Mouse (Mus musculus) intestine, postnatal 0 days (tissue): ENCODE measurements around the gene Tifa. TPM values are rescaled to one million over a fixed set of nuclear protein-coding genes. Genes with fewer than 3 reads are reported as not detected.

Experiments
- ATAC-seq: fragments of 200-750 bp; cut with Nextera tagmentation; 2 replicates; pipeline ENCODE4 v1.8.0; 2017; ENCODE audit warnings: mild to moderate bottlenecking, moderate TSS enrichment, moderate library complexity
- H3K27ac ChIP-seq: fragments of 300-500 bp; sonication (generic); 2 replicates; pipeline ENCODE4 v1.5.1; 2014; ENCODE audit warnings: mild to moderate bottlenecking, low read depth, low read length, moderate library complexity
- H3K27me3 ChIP-seq: fragments of 300-500 bp; sonication (generic); replicated peaks from 2 replicates; pipeline ENCODE4 v1.6.1; 2014; ENCODE audit warnings: low read length, mixed read lengths; ENCODE audit not compliant: control insufficient read depth, insufficient read depth
- H3K36me3 ChIP-seq: fragments of 300-500 bp; sonication (generic); 2 replicates; pipeline ENCODE4 v1.6.1; 2014; ENCODE audit warnings: mild to moderate bottlenecking, moderate library complexity; ENCODE audit not compliant: control insufficient read depth, insufficient read depth
- H3K4me1 ChIP-seq: fragments of 300-500 bp; sonication (generic); replicated peaks from 2 replicates; pipeline ENCODE4 v1.6.1; 2014; ENCODE audit warnings: antibody characterized with exemption, low read length, mixed read lengths; ENCODE audit not compliant: control insufficient read depth, insufficient read depth
- H3K4me2 ChIP-seq: fragments of 300-500 bp; sonication (generic); replicated peaks from 2 replicates; pipeline ENCODE4 v1.6.1; 2014; ENCODE audit warnings: low read depth, mild to moderate bottlenecking, moderate library complexity
- H3K4me3 ChIP-seq: fragments of 300-500 bp; sonication (generic); 2 replicates; pipeline ENCODE4 v1.5.1; 2014; ENCODE audit warnings: low read depth, low read length
- H3K9ac ChIP-seq: fragments of 300-500 bp; sonication (generic); 2 replicates; pipeline ENCODE4 v1.6.1; 2014; ENCODE audit warnings: mild to moderate bottlenecking, low read depth, low read length
- H3K9me3 ChIP-seq: fragments of 300-500 bp; sonication (generic); 2 replicates; pipeline ENCODE4 v1.6.1; 2016; ENCODE audit warnings: mixed run types; ENCODE audit not compliant: control insufficient read depth
- CTCF ChIP-seq: sonication (generic); IDR thresholded peaks from 2 replicates; pipeline ENCODE4 v1.5.1; 2016; ENCODE audit warnings: low read depth, mild to moderate bottlenecking, control low read depth, antibody characterized with exemption, moderate library complexity
- WGBS: fragments of 180-500 bp; shearing (Covaris S2); extraction: QIAGEN DNeasy Blood & Tissue Kit; methylation state at CpG from one replicate; pipeline ENCODE4 v1.1.7; 2014; 5-methylcytosine and 5-hydroxymethylcytosine counted together
- polyA plus RNA-seq: library from polyadenylated mRNA; unstranded; fragments of >200 nt; fragmentation: Nextera tagmentation; extraction: Ambion mirVana; gene quantifications from 2 replicates; pipeline ENCODE4 v1.2.1, GENCODE M21; 2015

The Tifa gene
- polyA plus RNA-seq, 1 experiment from 2014 or later: 63.0 TPM

GRCm38 (mm10) chr3:127827123-127827522 lies 37.5 kb downstream of the Tifa start:
- WGBS: 16% methylated on average over 7 of the region's 7 CpGs
- TF ChIP-seq CTCF: no peak
- Histone ChIP-seq H3K4me1 (peaks cover 5% of the 10 kb centered on the region; the same call in 1 of the 2 replicates), H3K9ac (no peak overlapping the region), H3K27ac (peak overlapping the region; percentile 17), H3K27me3 (no peaks in the 10 kb centered on the region), H3K4me2 (peak overlapping the region; percentile 3; the same call in 1 of the 2 replicates), H3K36me3 (peaks cover 3% of the 10 kb centered on the region; the same call in 1 of the 2 replicates), H3K9me3 (no peaks in the 10 kb centered on the region), H3K4me3 (no peak overlapping the region)
- peak; percentile 81 for ATAC-seq

DNA sequence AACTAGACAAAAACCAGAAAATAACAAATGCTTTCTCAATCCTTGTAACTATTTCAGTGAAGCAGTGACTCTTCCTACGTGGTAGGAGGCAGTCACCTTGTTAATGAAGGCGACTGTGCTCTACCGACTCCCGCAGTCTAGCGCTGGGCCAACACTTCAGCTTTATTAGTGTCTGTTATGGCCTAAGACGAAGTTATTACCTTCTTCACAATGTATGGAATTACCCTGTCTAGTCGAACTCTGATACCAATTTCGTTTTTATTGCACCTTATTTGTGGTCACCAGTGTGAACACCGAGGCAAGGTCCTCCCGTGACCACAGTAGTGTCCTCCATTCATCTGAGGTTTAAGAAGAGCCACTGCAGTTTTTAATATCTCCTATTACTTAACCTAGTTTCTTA lies 40.6 kb downstream of the Tifa start:
- H3K4me1 ChIP-seq: peaks cover 15% of the 10 kb centered on the region; the same call in 1 of the 2 replicates
- no peaks in the 10 kb centered on the region for H3K36me3 ChIP-seq
- H3K4me2 ChIP-seq: peak overlapping the region; percentile 22; the same call in 1 of the 2 replicates
- whole genome bisulfite sequencing: 53% methylated on average over 10 of the region's 10 CpGs
- TF ChIP-seq CTCF: no peak
- H3K9me3 ChIP-seq: no peaks in the 10 kb centered on the region
- no peaks in the 10 kb centered on the region for H3K27me3 ChIP-seq
- H3K9ac ChIP-seq: no peak overlapping the region
- ATAC-seq: peak; percentile 75
- H3K27ac ChIP-seq: peak overlapping the region; percentile 43; the same call in 1 of the 2 replicates
- H3K4me3 ChIP-seq: no peak overlapping the region

GRCm38 (mm10) chr3:127831079-127831478 lies 41.5 kb downstream of the Tifa start:
- Histone ChIP-seq H3K9ac (no peak overlapping the region), H3K27me3 (no peaks in the 10 kb centered on the region), H3K9me3 (no peaks in the 10 kb centered on the region), H3K27ac (peak overlapping the region; percentile 42; the same call in 1 of the 2 replicates), H3K4me3 (no peak overlapping the region), H3K36me3 (no peaks in the 10 kb centered on the region), H3K4me1 (peaks cover 15% of the 10 kb centered on the region; the same call in 1 of the 2 replicates), H3K4me2 (no peak overlapping the region; the same call in 1 of the 2 replicates)
- 24% methylated on average over 6 of the region's 6 CpGs for WGBS
- ATAC-seq: no peak
- TF ChIP-seq CTCF: peak; percentile 54

DNA sequence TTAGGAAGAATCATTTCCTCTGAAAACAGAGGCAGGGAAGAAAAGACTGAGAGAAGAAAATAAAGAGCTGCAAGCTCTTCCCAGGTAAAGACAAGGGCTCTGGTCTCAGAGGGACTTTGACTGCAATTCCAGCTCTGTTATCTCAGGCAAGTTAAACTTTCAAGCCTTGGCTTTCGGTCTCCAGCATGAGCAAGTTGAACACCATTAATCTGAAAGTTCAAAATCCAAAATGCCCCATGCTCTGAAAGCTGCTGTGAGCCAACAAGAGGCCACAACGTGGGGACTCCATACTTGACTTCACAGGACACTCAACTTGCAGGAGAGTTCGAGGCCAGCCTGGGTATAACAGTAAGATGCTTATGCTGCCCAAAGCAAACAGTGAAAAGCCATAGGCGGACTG lies 44.4 kb downstream of the Tifa start:
- Histone ChIP-seq H3K9me3 (no peaks in the 10 kb centered on the region), H3K4me2 (peak overlapping the region; percentile 76), H3K27me3 (no peaks in the 10 kb centered on the region), H3K4me1 (0 out of 2 replicates have a peak, but pooled peaks cover 14% of the 10 kb centered on the region), H3K9ac (no peak overlapping the region), H3K36me3 (no peaks in the 10 kb centered on the region), H3K27ac (peak overlapping the region; percentile 84), H3K4me3 (no peak overlapping the region)
- TF ChIP-seq CTCF: no peak
- 37% methylated on average over 4 of the region's 4 CpGs for WGBS
- 0 out of 2 replicates have a peak, but pooled peaks have one; percentile 4 for ATAC-seq

- Histone ChIP-seq H3K4me3 (peak overlapping the region; percentile 82), H3K27me3 (no peaks in the 10 kb centered on the region), H3K27ac (peak overlapping the region; percentile 1; the same call in 1 of the 2 replicates), H3K4me2 (peak overlapping the region; percentile 76), H3K4me1 (0 out of 2 replicates have a peak, but pooled peaks cover 20% of the 10 kb centered on the region), H3K9ac (0 out of 2 replicates have a peak overlapping the region, but pooled peaks have one; percentile 17), H3K36me3 (no peaks in the 10 kb centered on the region), H3K9me3 (no peaks in the 10 kb centered on the region)
- no peak for TF ChIP-seq CTCF
- no peak for ATAC-seq
- WGBS: 38% methylated on average over 6 of the region's 6 CpGs
These were observed 46.0 kb downstream of the Tifa start for GRCm38 (mm10) chr3:127835594-127835993.

DNA sequence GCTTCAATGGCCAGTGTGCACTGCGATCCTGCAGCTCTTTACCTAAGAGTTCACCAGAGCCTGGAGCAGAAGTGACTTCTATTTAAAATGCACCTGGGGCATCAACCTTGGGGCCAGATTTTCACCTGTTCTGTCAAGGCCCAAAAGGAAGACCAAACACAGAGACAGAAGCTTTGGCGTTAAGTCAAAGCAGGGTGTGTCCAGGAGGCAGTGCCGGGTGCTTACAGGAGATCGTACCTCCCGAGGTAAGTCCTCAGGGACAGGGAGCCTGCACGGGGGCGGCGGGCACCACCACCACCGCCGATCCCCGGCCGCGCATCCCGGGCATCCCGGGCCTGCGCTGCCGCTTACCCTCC lies 47.2 kb downstream of the Tifa start:
- ATAC-seq: peak; percentile 16; the same call in 1 of the 2 replicates
- H3K9ac ChIP-seq: peak overlapping the region; percentile 90
- H3K4me1 ChIP-seq: 0 out of 2 replicates have a peak, but pooled peaks cover 20% of the 10 kb centered on the region
- TF ChIP-seq CTCF: no peak
- H3K36me3 ChIP-seq: no peaks in the 10 kb centered on the region
- peak overlapping the region; percentile 76 for H3K4me2 ChIP-seq
- H3K27ac ChIP-seq: peak overlapping the region; percentile 90
- H3K4me3 ChIP-seq: peak overlapping the region; percentile 82
- no peaks in the 10 kb centered on the region for H3K9me3 ChIP-seq
- H3K27me3 ChIP-seq: no peaks in the 10 kb centered on the region
- WGBS: under 1% methylated on average over 17 of the region's 17 CpGs
